Mouse (Mus musculus): ENCODE measurements around the gene Myof.

Myof gene

GRCm38 (mm10) chr19:38043281-38043981, at the start of gene Myof:
Myof (minus strand) TSS chr19:38043577.
- peak; percentile 81 for DNase-seq

- DNase-seq, result no peak
These were observed 48.2 kb upstream of the Myof start for GRCm38 (mm10) chr19:38091512-38091985.

- DNase-seq, result no peak
These were observed 46.0 kb upstream of the Myof start for GRCm38 (mm10) chr19:38089358-38089757.

GRCm38 (mm10) chr19:38086948-38087551, 43.7 kb upstream of the Myof start:
- peak; percentile 69 for DNase-seq

GRCm38 (mm10) chr19:38085841-38086240, 42.5 kb upstream of the Myof start:
- no peak for DNase-seq

- no peak for DNase-seq
These were observed 39.7 kb upstream of the Myof start for GRCm38 (mm10) chr19:38082931-38083525.

- no peak for DNase-seq
These were observed 38.0 kb upstream of the Myof start for GRCm38 (mm10) chr19:38081361-38081760.

GRCm38 (mm10) chr19:38077851-38078540, 34.6 kb upstream of the Myof start:
- no peak for DNase-seq

- no peak for DNase-seq
These were observed 32.9 kb upstream of the Myof start for GRCm38 (mm10) chr19:38076251-38076650.

GRCm38 (mm10) chr19:38075051-38075450, 31.7 kb upstream of the Myof start:
- DNase-seq, result no peak

- no peak for DNase-seq
These were observed 29.8 kb upstream of the Myof start for GRCm38 (mm10) chr19:38073226-38073625.

- no peak for DNase-seq
These were observed 20.7 kb upstream of the Myof start for GRCm38 (mm10) chr19:38064051-38064450.

- no peak for DNase-seq
These were observed 19.8 kb upstream of the Myof start for GRCm38 (mm10) chr19:38063201-38063600.

GRCm38 (mm10) chr19:38056931-38057330, 13.6 kb upstream of the Myof start:
- no peak for DNase-seq

- DNase-seq, result no peak
These were observed 12.9 kb upstream of the Myof start for GRCm38 (mm10) chr19:38056276-38056675.

GRCm38 (mm10) chr19:38055798-38056197, 12.4 kb upstream of the Myof start:
- no peak for DNase-seq

- DNase-seq, result peak; percentile 98
These were observed 11.4 kb upstream of the Myof start, which contains the start of gene Cep55 for GRCm38 (mm10) chr19:38054720-38055192. Cep55 (plus strand) TSS chr19:38055011.

GRCm38 (mm10) chr19:38054149-38054719, 10.9 kb upstream of the Myof start:
- DNase-seq, result peak; percentile 90

GRCm38 (mm10) chr19:38053227-38054041, 10.1 kb upstream of the Myof start:
- DNase-seq, result no peak

- DNase-seq, result no peak
These were observed 6.3 kb upstream of the Myof start for GRCm38 (mm10) chr19:38049686-38050085.

GRCm38 (mm10) chr19:38045198-38045597, 1.8 kb upstream of the Myof start:
- no peak for DNase-seq

GRCm38 (mm10) chr19:38042261-38042722, 1.1 kb downstream of the Myof start:
- DNase-seq, result peak; percentile 52
